Mouse (Mus musculus) right cerebral cortex, postnatal 10 days (tissue): ENCODE data around the gene Clpx.
A peak's percentile ranks its signal among the peaks of the same experiment; 100 is the strongest.

Experiments used
- DNase-seq, 2 experiments: peaks; one replicate each; pipeline ENCODE4 v3.0.0; 2021; ENCODE audit warnings: low spot score in 2 of 2

The Clpx gene

GRCm38 (mm10) chr9:65289988-65290387 lies 4.1 kb upstream of the Clpx start:
- no peak for DNase-seq

DNA sequence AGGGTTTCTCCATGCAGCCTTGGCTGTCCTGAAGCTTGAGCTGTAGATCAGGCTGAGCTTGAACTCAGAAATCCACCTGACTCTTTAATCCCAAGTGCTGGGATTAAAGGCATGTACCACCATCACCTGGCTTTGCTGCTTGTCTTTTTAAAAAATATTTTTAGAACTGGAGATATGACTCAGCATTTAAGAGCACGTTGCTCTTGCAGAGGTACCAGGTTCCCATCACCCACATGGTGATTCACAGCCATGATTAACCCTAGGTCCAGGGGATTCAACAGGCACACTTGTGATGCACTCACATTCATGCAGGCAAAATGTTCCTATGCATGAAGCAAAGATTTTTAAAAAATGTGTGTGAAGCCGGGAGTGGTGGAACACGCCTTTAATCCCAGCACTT lies 1.6 kb upstream of the Clpx start:
- DNase-seq, result no peak

GRCm38 (mm10) chr9:65293119-65293518 lies 941 bp upstream of the Clpx start:
- DNase-seq, result no peak

GRCm38 (mm10) chr9:65293580-65293972 lies 484 bp upstream of the Clpx start:
- no peak for DNase-seq

- no peak for DNase-seq
Observed at GRCm38 (mm10) chr9:65294716-65295378, 787 bp downstream of the Clpx start.

GRCm38 (mm10) chr9:65297056-65297455 lies 3.0 kb downstream of the Clpx start:
- no peak for DNase-seq

DNA sequence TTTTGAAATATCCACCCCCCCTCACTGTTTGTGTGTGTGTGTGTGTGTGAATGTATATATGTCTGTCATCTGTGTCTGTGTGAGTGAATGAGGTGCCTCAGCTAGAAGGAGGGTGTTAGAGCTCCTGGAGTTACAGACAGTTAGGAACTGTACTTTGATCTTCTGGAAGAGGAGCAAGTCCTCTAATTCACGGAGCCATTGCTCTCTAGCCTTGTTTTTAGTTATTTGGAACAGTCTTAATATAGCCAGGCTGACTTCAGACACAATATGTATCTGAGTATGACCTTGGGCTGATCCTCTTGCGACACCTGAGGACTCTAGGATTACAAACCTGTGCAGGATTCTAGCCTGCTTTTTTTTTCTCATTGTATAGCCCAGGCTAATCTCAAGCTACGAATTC lies 4.7 kb downstream of the Clpx start:
- DNase-seq, result no peak

DNA sequence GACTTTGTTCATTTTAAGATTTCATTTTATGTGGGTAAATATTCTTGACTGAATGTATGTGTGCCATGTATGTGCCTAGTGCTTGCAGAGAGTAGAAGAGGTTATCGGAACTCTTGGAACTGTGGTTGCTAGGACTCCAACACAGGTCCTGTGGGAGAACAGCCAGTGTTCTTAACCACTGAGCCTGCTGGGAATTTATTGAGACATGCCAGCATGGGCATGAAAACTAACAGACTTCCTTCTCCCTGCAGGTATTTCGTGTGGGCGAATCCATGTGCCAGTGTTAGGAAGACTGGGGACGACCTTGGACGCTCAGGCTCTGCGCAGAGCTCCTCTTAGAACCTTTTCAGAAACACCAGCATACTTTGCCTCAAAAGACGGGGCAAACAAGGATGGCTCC lies 5.6 kb downstream of the Clpx start:
- no peak for DNase-seq

DNA sequence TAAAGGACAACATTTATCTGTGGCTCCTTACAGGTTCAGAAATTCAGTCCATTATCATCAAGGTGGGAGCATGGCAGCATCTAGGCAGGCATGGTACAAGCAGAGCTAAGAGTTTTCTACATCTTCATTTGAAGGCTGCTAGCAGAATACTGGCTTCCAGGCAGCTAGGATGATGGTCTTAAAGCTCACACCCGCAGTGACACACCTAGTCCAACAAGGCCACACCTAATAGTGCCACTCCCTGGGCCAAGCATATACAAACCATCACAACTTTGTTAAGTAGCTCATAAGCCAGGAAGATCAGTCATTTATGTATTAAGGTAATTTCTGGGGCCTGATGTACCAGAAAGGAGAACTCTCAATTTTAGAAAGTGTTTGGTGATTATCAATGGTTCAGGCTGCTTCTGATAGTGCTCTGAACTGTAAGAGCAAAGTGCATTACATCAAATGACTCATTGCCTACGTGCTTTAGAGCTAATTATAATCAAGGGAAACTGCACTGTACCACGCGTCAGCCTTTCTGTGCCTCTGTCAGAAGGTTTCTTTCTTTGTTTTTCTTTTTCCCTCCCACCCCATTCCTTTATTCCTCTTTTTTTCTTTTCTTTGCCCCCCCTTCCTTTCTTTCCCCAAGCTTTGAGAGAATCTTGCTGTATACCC lies 8.4 kb downstream of the Clpx start:
- DNase-seq, result no peak

GRCm38 (mm10) chr9:65303586-65303985 lies 9.5 kb downstream of the Clpx start:
- DNase-seq, result no peak

DNA sequence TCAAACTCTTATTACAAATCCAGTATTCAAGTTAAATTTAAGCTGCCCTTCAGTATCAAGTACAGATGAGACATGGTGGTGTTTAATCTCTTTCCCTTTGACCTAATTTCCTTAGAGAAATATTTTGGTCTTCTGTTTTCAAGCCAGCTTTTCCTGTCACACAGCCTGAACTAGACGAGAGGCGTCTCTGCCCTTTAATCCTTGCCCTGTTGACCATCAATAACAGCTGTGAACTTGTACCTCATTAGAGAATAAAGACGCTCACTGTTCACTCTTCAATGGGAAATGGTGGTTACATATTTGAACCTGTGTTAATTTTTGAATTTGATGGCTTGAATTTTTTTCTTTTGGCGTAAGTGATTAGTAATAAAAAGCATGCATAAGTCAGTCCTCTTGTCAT lies 10.2 kb downstream of the Clpx start:
- no peak for DNase-seq

- DNase-seq, result no peak
Observed at GRCm38 (mm10) chr9:65306672-65307071, 12.6 kb downstream of the Clpx start.

GRCm38 (mm10) chr9:65308011-65308410 lies 14.0 kb downstream of the Clpx start:
- DNase-seq, result no peak

GRCm38 (mm10) chr9:65312669-65313357 lies 18.8 kb downstream of the Clpx start:
- no peak for DNase-seq

GRCm38 (mm10) chr9:65313846-65314245 lies 19.8 kb downstream of the Clpx start:
- no peak for DNase-seq

GRCm38 (mm10) chr9:65322255-65322900 lies 28.3 kb downstream of the Clpx start:
- DNase-seq, result no peak

DNA sequence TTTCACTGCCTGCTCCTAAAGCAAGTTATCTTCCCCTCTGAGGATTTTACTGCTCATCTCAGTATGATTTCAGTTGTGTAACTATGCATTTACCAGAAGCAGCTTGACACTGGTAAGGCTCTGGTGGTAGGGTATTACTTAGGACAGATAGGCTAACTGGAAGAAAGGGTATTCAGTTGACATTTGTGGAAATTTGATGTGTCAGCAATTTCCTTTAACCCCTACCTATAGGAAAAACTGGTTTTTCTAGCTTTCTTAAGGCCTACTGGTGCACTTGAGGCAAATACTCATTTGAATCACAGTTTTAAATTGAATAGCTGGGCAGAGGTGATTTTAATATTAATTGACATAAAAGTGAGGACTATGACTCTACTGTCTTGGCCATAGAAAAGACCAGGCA lies 31.9 kb downstream of the Clpx start:
- DNase-seq, result no peak

- DNase-seq, result no peak
Observed at GRCm38 (mm10) chr9:65327371-65327770, 33.3 kb downstream of the Clpx start.

DNA sequence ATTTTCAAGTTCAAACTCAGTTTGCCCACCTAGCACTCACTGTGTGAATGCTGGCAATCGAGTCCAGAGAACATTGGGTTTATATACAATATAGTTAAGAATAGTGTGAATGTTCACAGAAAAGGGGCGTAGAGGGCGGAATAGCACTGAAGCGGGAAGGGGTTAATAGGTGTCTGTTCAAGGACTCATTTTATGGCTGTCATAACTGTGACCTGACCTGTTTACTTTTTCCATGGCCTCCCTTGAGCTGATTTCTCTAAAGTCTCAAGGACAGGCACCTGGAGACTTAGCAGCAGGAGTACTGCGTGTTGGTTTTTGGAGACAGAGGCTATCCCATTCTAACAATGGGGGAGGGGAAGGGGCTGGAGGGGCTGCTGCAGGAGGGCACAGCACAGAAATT lies 39.9 kb downstream of the Clpx start:
- DNase-seq, result no peak

GRCm38 (mm10) chr9:65339146-65339545 lies 45.1 kb downstream of the Clpx start:
- DNase-seq, result no peak

GRCm38 (mm10) chr9:65340414-65340813 lies 46.4 kb downstream of the Clpx start:
- no peak for DNase-seq

- DNase-seq, result peak; percentile 26 to 48
Observed at GRCm38 (mm10) chr9:65345439-65345838, 51.4 kb downstream of the Clpx start.
